Mouse (Mus musculus) lung, postnatal 0 days (tissue): Measurements from ENCODE around the gene H2afv.

Source experiments
- CTCF ChIP-seq: IDR thresholded peaks from 2 replicates; pipeline ENCODE4 v1.5.1; 2016; ENCODE audit warnings: antibody characterized with exemption, mild to moderate bottlenecking
- EP300 ChIP-seq: IDR thresholded peaks from 2 replicates; pipeline ENCODE4 v1.6.1; 2016; ENCODE audit warnings: antibody characterized with exemption, mild to moderate bottlenecking, control low read depth

DNA sequence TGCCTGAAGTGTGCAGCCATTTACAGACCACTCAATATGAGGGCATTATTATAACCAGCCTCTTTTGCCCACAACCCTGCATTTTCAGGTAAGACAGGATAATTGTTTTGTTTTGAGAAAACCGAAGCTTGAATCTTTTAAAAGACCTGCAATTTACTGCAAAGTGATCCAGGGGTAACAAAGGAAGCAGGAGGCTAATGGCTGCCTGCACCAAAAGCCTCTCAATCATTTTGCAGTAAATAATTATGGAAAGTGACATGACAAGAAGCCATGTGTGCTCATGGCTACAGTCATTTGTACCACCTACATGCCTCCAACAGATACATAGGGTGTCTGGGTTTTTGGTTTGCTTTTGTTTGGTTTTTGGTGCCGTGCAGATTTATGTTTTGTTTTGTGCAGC lies 26.8 kb upstream of the H2afv start:
- no peak for TF ChIP-seq CTCF
- TF ChIP-seq EP300 = no peak
